Mouse (Mus musculus) midbrain, embryonic 13.5 days (tissue): ENCODE measurements around the gene Faah. TPM values are rescaled to one million over a fixed set of nuclear protein-coding genes. Genes with fewer than 3 reads are reported as not detected.

Experiments
- polyA plus RNA-seq: library from polyadenylated mRNA; unstranded; fragments of >200 nt; fragmentation: Nextera tagmentation; extraction: Ambion mirVana; gene quantifications from 2 replicates; pipeline ENCODE4 v1.2.1, GENCODE M21; 2015

The Faah gene
- polyA plus RNA-seq, 1 experiment from 2014 or later: 11.3 TPM

Other genes starting within 250 kb of the Faah start
- gene Tex38, start 236.9 kb downstream of the Faah start, polyA plus RNA-seq: 0.35 and 0.54 TPM in 2 replicates
- gene Atpaf1, start 233.1 kb downstream of the Faah start, polyA plus RNA-seq: 38.7 and 41.9 TPM in 2 replicates
- gene Mob3c, start 189.8 kb downstream of the Faah start, polyA plus RNA-seq: 4.0 and 4.9 TPM in 2 replicates
- 23.3 and 25.7 TPM in 2 replicates for gene Mknk1, start 178.7 kb downstream of the Faah start, polyA plus RNA-seq
- 0.24 TPM in 1 of 2 replicates, not detected in the other for gene Kncn, start 133.5 kb downstream of the Faah start, polyA plus RNA-seq
- 0.12 and 0.32 TPM in 2 replicates for gene 6430628N08Rik, start 127.3 kb downstream of the Faah start, polyA plus RNA-seq
- gene Dmbx1, start 78.0 kb downstream of the Faah start, polyA plus RNA-seq: 10.9 and 11.7 TPM in 2 replicates
- 17.5 and 17.9 TPM in 2 replicates for gene Nsun4, start 36.0 kb upstream of the Faah start, polyA plus RNA-seq
- gene Uqcrh, start 57.1 kb upstream of the Faah start, polyA plus RNA-seq: 434 and 439 TPM in 2 replicates
- 62.1 and 67.1 TPM in 2 replicates for gene Lrrc41, start 57.3 kb upstream of the Faah start, polyA plus RNA-seq
- gene Rad54l, start 105.8 kb upstream of the Faah start, polyA plus RNA-seq: 18.8 and 19.4 TPM in 2 replicates
- gene Pomgnt1, start 105.9 kb upstream of the Faah start, polyA plus RNA-seq: 51.8 and 56.9 TPM in 2 replicates
- gene Lurap1, start 133.4 kb upstream of the Faah start, polyA plus RNA-seq: 1.5 and 2.2 TPM in 2 replicates
- 0.11 TPM in 1 of 2 replicates, not detected in the other for gene Tspan1, start 149.7 kb upstream of the Faah start, polyA plus RNA-seq
- not detected in 2 replicates for gene 1700042G07Rik, start 155.4 kb upstream of the Faah start, polyA plus RNA-seq
- not detected in 2 replicates for gene Gm49337, start 155.5 kb upstream of the Faah start, polyA plus RNA-seq
- 111 TPM in 2 replicates for gene Pik3r3, start 203.7 kb upstream of the Faah start, polyA plus RNA-seq